Mouse (Mus musculus) thymus, adult 2 months (tissue): ENCODE measurements at regions not wholly inside any gene's neighbourhood (a gene's known extent, or its start where the extent isn't known, plus 50 kb on each side); places are given as distances from the start of the nearest gene placed in this dataset.

ENCODE experiments used
- CTCF ChIP-seq: fragments of 200-500 bp; IDR thresholded peaks from 2 replicates; pipeline ENCODE4 v1.5.1; 2012; ENCODE audit warnings: mild to moderate bottlenecking, control low read depth, low read length, moderate library complexity, borderline replicate concordance; ENCODE audit not compliant: control insufficient read depth, poor library complexity, insufficient read depth; ENCODE audit errors: extremely low read depth
- POLR2A ChIP-seq: fragments of 200-500 bp; IDR thresholded peaks from 2 replicates; pipeline ENCODE4 v1.6.1; 2012; ENCODE audit warnings: mild to moderate bottlenecking, low read length, control low read depth, moderate library complexity; ENCODE audit not compliant: control insufficient read depth, poor library complexity, insufficient read depth; ENCODE audit errors: extremely low read depth

DNA sequence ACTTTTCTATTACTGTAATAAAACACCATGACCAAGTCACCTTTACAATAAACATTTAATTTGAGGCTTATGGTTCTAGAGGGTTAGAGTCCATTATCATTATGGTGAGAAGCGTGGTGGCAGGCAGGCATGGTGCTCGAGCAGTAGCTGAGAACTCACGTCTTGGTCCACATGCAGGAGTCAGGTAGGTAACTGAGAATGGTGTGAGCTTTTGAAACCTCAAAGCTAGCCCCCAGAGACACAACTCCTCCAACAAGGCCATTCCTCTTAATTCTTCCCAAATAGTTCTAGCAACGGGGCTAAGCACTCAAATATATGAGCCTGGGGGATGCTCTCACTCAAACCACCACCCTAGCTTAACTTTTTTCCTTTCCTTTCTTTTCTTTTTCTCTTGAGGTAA is 73.6 kb upstream of the Gnaq start:
- TF ChIP-seq CTCF (no peak), POLR2A (no peak)
